Mouse (Mus musculus) stomach, embryonic 15.5 days (tissue): ENCODE measurements around the gene Pex5l. TPM values are rescaled to one million over a fixed set of nuclear protein-coding genes. Genes with fewer than 3 reads are reported as not detected.

ENCODE experiments used
- ATAC-seq: fragments of 200-750 bp; cut with Nextera tagmentation; 2 replicates; pipeline ENCODE4 v1.8.0; 2017; ENCODE audit warnings: low read depth, moderate number of reproducible peaks, moderate TSS enrichment; ENCODE audit not compliant: insufficient read depth, low FRiP score
- H3K27ac ChIP-seq: fragments of 300-500 bp; sonication (generic); 2 replicates; pipeline ENCODE4 v1.5.1; 2015; ENCODE audit warnings: mild to moderate bottlenecking, inconsistent platforms
- H3K27me3 ChIP-seq: fragments of 300-500 bp; sonication (generic); replicated peaks from 2 replicates; pipeline ENCODE4 v1.6.1; 2015; ENCODE audit warnings: inconsistent platforms
- H3K36me3 ChIP-seq: fragments of 300-500 bp; sonication (generic); 2 replicates; pipeline ENCODE4 v1.6.1; 2015; ENCODE audit warnings: inconsistent platforms
- H3K4me1 ChIP-seq: fragments of 300-500 bp; sonication (generic); 2 replicates; pipeline ENCODE4 v1.6.1; 2015; ENCODE audit warnings: inconsistent platforms
- H3K4me2 ChIP-seq: fragments of 300-500 bp; sonication (generic); 2 replicates; pipeline ENCODE4 v1.6.1; 2015; ENCODE audit warnings: mild to moderate bottlenecking, inconsistent platforms
- H3K4me3 ChIP-seq: fragments of 300-500 bp; sonication (generic); replicated peaks from 2 replicates; pipeline ENCODE4 v1.5.1; 2015; ENCODE audit warnings: inconsistent platforms
- H3K9ac ChIP-seq: fragments of 300-500 bp; sonication (generic); 2 replicates; pipeline ENCODE4 v1.6.1; 2015; ENCODE audit warnings: inconsistent platforms
- H3K9me3 ChIP-seq: fragments of 300-500 bp; sonication (generic); 2 replicates; pipeline ENCODE4 v1.6.1; 2016; ENCODE audit warnings: inconsistent platforms
- WGBS: fragments of 180-500 bp; shearing (Covaris S2); methylation state at CpG from one replicate; pipeline ENCODE4 v1.1.7; 2015; 5-methylcytosine and 5-hydroxymethylcytosine counted together
- polyA plus RNA-seq: library from polyadenylated mRNA; unstranded; fragments of >200 nt; fragmentation: Nextera tagmentation; extraction: Ambion mirVana; gene quantifications from 2 replicates; pipeline ENCODE4 v1.2.1, GENCODE M21; 2015

Pex5l gene
- polyA plus RNA-seq, 1 experiment from 2014 or later: 0.63 TPM

GRCm38 (mm10) chr3:33089470-33089869 lies 53.6 kb downstream of the Pex5l start:
- Histone ChIP-seq H3K4me1 (no peaks in the 10 kb centered on the region), H3K4me2 (no peak overlapping the region), H3K27ac (no peak overlapping the region), H3K9me3 (no peaks in the 10 kb centered on the region), H3K27me3 (no peaks in the 10 kb centered on the region), H3K36me3 (no peaks in the 10 kb centered on the region), H3K9ac (no peak overlapping the region), H3K4me3 (no peak overlapping the region)
- ATAC-seq: no peak
- 55% methylated on average over 2 of the region's 2 CpGs for WGBS

- H3K4me1 ChIP-seq: no peaks in the 10 kb centered on the region
- no peaks in the 10 kb centered on the region for H3K27me3 ChIP-seq
- 51% methylated on average over 4 of the region's 4 CpGs for WGBS
- H3K4me3 ChIP-seq: no peak overlapping the region
- no peak overlapping the region for H3K4me2 ChIP-seq
- no peaks in the 10 kb centered on the region for H3K36me3 ChIP-seq
- no peak overlapping the region for H3K27ac ChIP-seq
- H3K9ac ChIP-seq: no peak overlapping the region
- no peaks in the 10 kb centered on the region for H3K9me3 ChIP-seq
- no peak for ATAC-seq
These were observed 54.8 kb downstream of the Pex5l start for GRCm38 (mm10) chr3:33088276-33088675.

- H3K4me3 ChIP-seq: no peak overlapping the region
- H3K27me3 ChIP-seq: no peaks in the 10 kb centered on the region
- WGBS: 27% methylated on average over 8 of the region's 8 CpGs
- no peaks in the 10 kb centered on the region for H3K4me1 ChIP-seq
- no peak for ATAC-seq
- H3K4me2 ChIP-seq: peak overlapping the region; percentile 17; the same call in 1 of the 2 replicates
- no peak overlapping the region for H3K9ac ChIP-seq
- no peaks in the 10 kb centered on the region for H3K36me3 ChIP-seq
- H3K27ac ChIP-seq: no peak overlapping the region
- H3K9me3 ChIP-seq: no peaks in the 10 kb centered on the region
These were observed 60.2 kb downstream of the Pex5l start for GRCm38 (mm10) chr3:33082806-33083338.

- H3K36me3 ChIP-seq: no peaks in the 10 kb centered on the region
- ATAC-seq: no peak
- no peaks in the 10 kb centered on the region for H3K9me3 ChIP-seq
- no peaks in the 10 kb centered on the region for H3K4me1 ChIP-seq
- no peak overlapping the region for H3K9ac ChIP-seq
- no peak overlapping the region for H3K4me2 ChIP-seq
- WGBS: 72% methylated on average over 4 of the region's 4 CpGs
- no peak overlapping the region for H3K4me3 ChIP-seq
- no peak overlapping the region for H3K27ac ChIP-seq
- H3K27me3 ChIP-seq: no peaks in the 10 kb centered on the region
These were observed 61.3 kb downstream of the Pex5l start for GRCm38 (mm10) chr3:33081793-33082192.

- Histone ChIP-seq H3K4me2 (no peak overlapping the region), H3K4me3 (no peak overlapping the region), H3K27ac (no peak overlapping the region), H3K4me1 (no peaks in the 10 kb centered on the region), H3K9ac (no peak overlapping the region), H3K9me3 (no peaks in the 10 kb centered on the region), H3K36me3 (no peaks in the 10 kb centered on the region), H3K27me3 (no peaks in the 10 kb centered on the region)
- ATAC-seq: no peak
- WGBS: 95% methylated on average over 1 of the region's 1 CpGs
These were observed 63.4 kb downstream of the Pex5l start for GRCm38 (mm10) chr3:33079658-33080057.

GRCm38 (mm10) chr3:33079171-33079570 lies 63.9 kb downstream of the Pex5l start:
- Histone ChIP-seq H3K9me3 (no peaks in the 10 kb centered on the region), H3K4me2 (no peak overlapping the region), H3K27ac (no peak overlapping the region), H3K4me3 (no peak overlapping the region), H3K9ac (no peak overlapping the region), H3K4me1 (no peaks in the 10 kb centered on the region), H3K36me3 (no peaks in the 10 kb centered on the region), H3K27me3 (no peaks in the 10 kb centered on the region)
- ATAC-seq: no peak
- WGBS: 86% methylated on average over 3 of the region's 3 CpGs

GRCm38 (mm10) chr3:33075696-33076095 lies 67.4 kb downstream of the Pex5l start:
- no peak for ATAC-seq
- Histone ChIP-seq H3K4me1 (no peaks in the 10 kb centered on the region), H3K27ac (no peak overlapping the region), H3K36me3 (no peaks in the 10 kb centered on the region), H3K9ac (no peak overlapping the region), H3K4me3 (no peak overlapping the region), H3K27me3 (no peaks in the 10 kb centered on the region), H3K9me3 (no peaks in the 10 kb centered on the region), H3K4me2 (no peak overlapping the region)
- WGBS: 65% methylated on average over 2 of the region's 2 CpGs

- Histone ChIP-seq H3K27me3 (no peaks in the 10 kb centered on the region), H3K4me2 (no peak overlapping the region), H3K4me3 (no peak overlapping the region), H3K27ac (no peak overlapping the region), H3K9me3 (no peaks in the 10 kb centered on the region), H3K4me1 (no peaks in the 10 kb centered on the region), H3K36me3 (no peaks in the 10 kb centered on the region), H3K9ac (no peak overlapping the region)
- WGBS: 63% methylated on average over 10 of the region's 10 CpGs
- ATAC-seq: no peak
These were observed 68.6 kb downstream of the Pex5l start for GRCm38 (mm10) chr3:33074266-33074981.

GRCm38 (mm10) chr3:33073905-33074265 lies 69.2 kb downstream of the Pex5l start:
- no peak for ATAC-seq
- Histone ChIP-seq H3K9me3 (no peaks in the 10 kb centered on the region), H3K4me1 (no peaks in the 10 kb centered on the region), H3K27me3 (no peaks in the 10 kb centered on the region), H3K4me2 (no peak overlapping the region), H3K36me3 (no peaks in the 10 kb centered on the region), H3K9ac (no peak overlapping the region), H3K27ac (no peak overlapping the region), H3K4me3 (no peak overlapping the region)
- 71% methylated on average over 1 of the region's 1 CpGs for WGBS

- no peaks in the 10 kb centered on the region for H3K4me1 ChIP-seq
- H3K27ac ChIP-seq: no peak overlapping the region
- WGBS: 86% methylated on average over 6 of the region's 6 CpGs
- no peaks in the 10 kb centered on the region for H3K9me3 ChIP-seq
- no peaks in the 10 kb centered on the region for H3K27me3 ChIP-seq
- H3K36me3 ChIP-seq: no peaks in the 10 kb centered on the region
- no peak overlapping the region for H3K4me3 ChIP-seq
- no peak for ATAC-seq
- H3K9ac ChIP-seq: no peak overlapping the region
- no peak overlapping the region for H3K4me2 ChIP-seq
These were observed 72.3 kb downstream of the Pex5l start for GRCm38 (mm10) chr3:33070771-33071170.

- H3K36me3 ChIP-seq: no peaks in the 10 kb centered on the region
- no peak overlapping the region for H3K9ac ChIP-seq
- ATAC-seq: no peak
- WGBS: 83% methylated on average over 5 of the region's 5 CpGs
- H3K4me1 ChIP-seq: no peaks in the 10 kb centered on the region
- H3K27me3 ChIP-seq: no peaks in the 10 kb centered on the region
- H3K9me3 ChIP-seq: no peaks in the 10 kb centered on the region
- H3K4me2 ChIP-seq: no peak overlapping the region
- H3K27ac ChIP-seq: no peak overlapping the region
- H3K4me3 ChIP-seq: no peak overlapping the region
These were observed 74.9 kb downstream of the Pex5l start for GRCm38 (mm10) chr3:33068146-33068545.

GRCm38 (mm10) chr3:33063590-33063989 lies 79.5 kb downstream of the Pex5l start:
- WGBS: 53% methylated on average over 6 of the region's 6 CpGs
- H3K36me3 ChIP-seq: no peaks in the 10 kb centered on the region
- no peak for ATAC-seq
- no peaks in the 10 kb centered on the region for H3K9me3 ChIP-seq
- H3K4me2 ChIP-seq: no peak overlapping the region
- H3K27me3 ChIP-seq: no peaks in the 10 kb centered on the region
- H3K9ac ChIP-seq: no peak overlapping the region
- H3K27ac ChIP-seq: no peak overlapping the region
- no peak overlapping the region for H3K4me3 ChIP-seq
- H3K4me1 ChIP-seq: no peaks in the 10 kb centered on the region

- H3K4me3 ChIP-seq: no peak overlapping the region
- H3K4me2 ChIP-seq: no peak overlapping the region
- ATAC-seq: no peak
- WGBS: 73% methylated on average over 2 of the region's 2 CpGs
- H3K4me1 ChIP-seq: no peaks in the 10 kb centered on the region
- no peak overlapping the region for H3K27ac ChIP-seq
- H3K36me3 ChIP-seq: no peaks in the 10 kb centered on the region
- no peak overlapping the region for H3K9ac ChIP-seq
- H3K27me3 ChIP-seq: no peaks in the 10 kb centered on the region
- H3K9me3 ChIP-seq: no peaks in the 10 kb centered on the region
These were observed 81.6 kb downstream of the Pex5l start for GRCm38 (mm10) chr3:33061428-33061827.
